Mouse (Mus musculus) embryo, embryonic 11.5 days (tissue): ENCODE measurements around the gene Bms1.

Source experiments
- DNase-seq: peaks from one replicate; pipeline ENCODE4 v3.0.0-alpha.2; 2012; ENCODE audit warnings: low read depth, low spot score

The Bms1 gene

GRCm38 (mm10) chr6:118366196-118366595, 53.1 kb downstream of the Bms1 start:
- no peak for DNase-seq

- DNase-seq: no peak
These were observed 53.5 kb downstream of the Bms1 start for GRCm38 (mm10) chr6:118365781-118366180.

GRCm38 (mm10) chr6:118350342-118350741, 68.9 kb downstream of the Bms1 start:
- no peak for DNase-seq

GRCm38 (mm10) chr6:118348186-118348585, 71.1 kb downstream of the Bms1 start:
- no peak for DNase-seq

GRCm38 (mm10) chr6:118347291-118347690, 72.0 kb downstream of the Bms1 start:
- DNase-seq: no peak

GRCm38 (mm10) chr6:118341861-118342485, 77.3 kb downstream of the Bms1 start:
- no peak for DNase-seq

GRCm38 (mm10) chr6:118337660-118338059, 81.6 kb downstream of the Bms1 start:
- no peak for DNase-seq

- no peak for DNase-seq
These were observed 82.5 kb downstream of the Bms1 start for GRCm38 (mm10) chr6:118336541-118337480.

- no peak for DNase-seq
These were observed 83.3 kb downstream of the Bms1 start for GRCm38 (mm10) chr6:118335934-118336450.

GRCm38 (mm10) chr6:118333861-118334260, 85.4 kb downstream of the Bms1 start:
- DNase-seq: no peak
